Mouse (Mus musculus) brain, embryonic 14.5 days (tissue): Measurements from ENCODE around the gene Rab11fip4.

Experiments used
- CTCF ChIP-seq: fragments of 200-500 bp; IDR thresholded peaks from 2 replicates; pipeline ENCODE4 v1.5.1; 2012; ENCODE audit warnings: inconsistent platforms, mild to moderate bottlenecking, moderate library complexity, borderline replicate concordance; ENCODE audit not compliant: insufficient read depth, insufficient read length; ENCODE audit errors: extremely low read depth
- POLR2A ChIP-seq: fragments of 200-500 bp; IDR thresholded peaks from 2 replicates; pipeline ENCODE4 v1.6.1; 2012; ENCODE audit warnings: mild to moderate bottlenecking, inconsistent platforms, borderline replicate concordance; ENCODE audit not compliant: poor library complexity, insufficient read depth, insufficient read length, severe bottlenecking; ENCODE audit errors: extremely low read depth

- TF ChIP-seq CTCF (no peak), POLR2A (no peak)
These were observed 53.7 kb downstream of the Rab11fip4 start for GRCm38 (mm10) chr11:79644717-79645191.
